Mouse (Mus musculus) T-helper 2 cell (primary cell): Measurements from ENCODE around the gene Rbms3.

Experiments used
- in situ Hi-C: fragments of 300-600 bp; cut with MboI, MseI; formaldehyde crosslinking; loops from one replicate; pipeline ENCODE4 v1.15.1; 2025; ENCODE audit warnings: high pct_unique_total_duplicates

Rbms3 gene

GRCm38 (mm10) chr9:116847241-116848135 is 782.2 kb downstream of the Rbms3 start:
- in situ Hi-C loops, result no loop called here

- in situ Hi-C loops, result no loop called here
These were observed 794.8 kb downstream of the Rbms3 start for GRCm38 (mm10) chr9:116834949-116835348.

- in situ Hi-C loops, result no loop called here
These were observed 796.0 kb downstream of the Rbms3 start for GRCm38 (mm10) chr9:116833677-116834076.

GRCm38 (mm10) chr9:116832822-116833221 is 796.9 kb downstream of the Rbms3 start:
- in situ Hi-C loops, result no loop called here

GRCm38 (mm10) chr9:116831386-116831785 is 798.3 kb downstream of the Rbms3 start:
- in situ Hi-C loops, result no loop called here

- in situ Hi-C loops, result no loop called here
These were observed 799.8 kb downstream of the Rbms3 start for GRCm38 (mm10) chr9:116829929-116830328.

GRCm38 (mm10) chr9:116821601-116822000 is 808.1 kb downstream of the Rbms3 start:
- in situ Hi-C loops, result no loop called here

GRCm38 (mm10) chr9:116817196-116817595 is 812.5 kb downstream of the Rbms3 start:
- in situ Hi-C loops, result no loop called here

GRCm38 (mm10) chr9:116814495-116815094 is 815.1 kb downstream of the Rbms3 start:
- in situ Hi-C loops, result no loop called here

- in situ Hi-C loops, result no loop called here
These were observed 816.3 kb downstream of the Rbms3 start for GRCm38 (mm10) chr9:116813396-116813795.

GRCm38 (mm10) chr9:116809260-116809659 is 820.5 kb downstream of the Rbms3 start:
- in situ Hi-C loops, result no loop called here

GRCm38 (mm10) chr9:116808401-116808800 is 821.3 kb downstream of the Rbms3 start:
- in situ Hi-C loops, result no loop called here

GRCm38 (mm10) chr9:116807166-116808081 is 822.3 kb downstream of the Rbms3 start:
- in situ Hi-C loops, result no loop called here

- in situ Hi-C loops, result no loop called here
These were observed 826.4 kb downstream of the Rbms3 start for GRCm38 (mm10) chr9:116803292-116803731.

- in situ Hi-C loops, result no loop called here
These were observed 827.1 kb downstream of the Rbms3 start for GRCm38 (mm10) chr9:116802602-116803001.

- in situ Hi-C loops, result no loop called here
These were observed 834.3 kb downstream of the Rbms3 start for GRCm38 (mm10) chr9:116795240-116795955.

- in situ Hi-C loops, result no loop called here
These were observed 837.9 kb downstream of the Rbms3 start for GRCm38 (mm10) chr9:116791850-116792249.

- in situ Hi-C loops, result no loop called here
These were observed 843.3 kb downstream of the Rbms3 start for GRCm38 (mm10) chr9:116786136-116787046.

- in situ Hi-C loops, result no loop called here
These were observed 857.9 kb downstream of the Rbms3 start for GRCm38 (mm10) chr9:116771820-116772219.
